Mouse (Mus musculus): ENCODE data around the gene Tas2r121.

- TF ChIP-seq CTCF (IDR thresholded peaks at IDR 0.05): no peak
- TF ChIP-seq POLR2A (IDR thresholded peaks at IDR 0.05; ENCODE audit: insufficient read depth, low read depth, low read length): no peak
These were observed 37.1 kb upstream of the Tas2r121 start, which contains the start of gene Tas2r115 for GRCm38 (mm10) chr6:132737935-132738334.
